Mouse (Mus musculus): ENCODE results near the gene Omg. TPM values are rescaled to one million over a fixed set of nuclear protein-coding genes. Genes with fewer than 3 reads are reported as not detected.

The Omg gene
- total RNA-seq, 2 experiments from 2014 or later = not detected

DNA sequence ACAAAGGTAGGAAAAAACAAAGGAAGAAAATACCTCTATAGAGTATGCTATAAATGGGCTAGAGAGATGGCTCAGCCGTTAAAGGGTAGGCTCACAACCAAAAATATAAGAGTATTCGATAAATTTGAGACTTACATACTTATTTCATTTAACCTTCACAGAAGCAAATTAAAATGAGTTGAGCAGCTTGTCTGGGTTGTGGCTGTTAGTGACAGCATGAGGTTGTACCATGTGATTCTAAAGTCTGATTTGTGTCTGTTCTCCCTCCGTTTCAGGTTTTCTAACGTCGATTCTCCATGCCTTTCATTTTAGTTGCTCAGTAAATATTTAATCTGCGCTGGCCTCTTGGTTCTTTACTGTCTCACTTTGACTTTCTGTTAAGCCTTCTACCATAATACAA is 15.4 kb upstream of the Omg start:
- intact Hi-C loops (cut with DNase I) = no loop called here
- DNase-seq = no peak

DNA sequence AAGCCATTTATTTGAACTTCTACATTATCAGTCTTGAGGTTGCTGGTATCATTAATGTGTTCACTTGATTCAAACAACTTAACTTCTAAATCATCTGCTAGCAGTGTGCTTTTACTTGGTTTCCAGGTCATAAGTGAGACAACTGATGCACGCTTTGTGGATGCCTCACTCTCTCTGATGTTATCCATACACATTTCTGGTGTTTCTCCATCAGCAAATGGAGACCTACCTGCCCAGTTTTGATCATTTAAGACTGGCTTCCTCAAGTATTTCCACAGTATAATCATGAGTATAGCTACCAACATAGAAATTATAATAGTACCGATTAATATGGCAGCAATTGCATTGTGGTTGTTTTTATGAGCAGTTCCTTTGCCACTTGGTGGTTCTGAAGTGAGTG is 11.9 kb upstream of the Omg start:
- DNase-seq = no peak
- intact Hi-C loops (cut with DNase I) = no loop called here

DNA sequence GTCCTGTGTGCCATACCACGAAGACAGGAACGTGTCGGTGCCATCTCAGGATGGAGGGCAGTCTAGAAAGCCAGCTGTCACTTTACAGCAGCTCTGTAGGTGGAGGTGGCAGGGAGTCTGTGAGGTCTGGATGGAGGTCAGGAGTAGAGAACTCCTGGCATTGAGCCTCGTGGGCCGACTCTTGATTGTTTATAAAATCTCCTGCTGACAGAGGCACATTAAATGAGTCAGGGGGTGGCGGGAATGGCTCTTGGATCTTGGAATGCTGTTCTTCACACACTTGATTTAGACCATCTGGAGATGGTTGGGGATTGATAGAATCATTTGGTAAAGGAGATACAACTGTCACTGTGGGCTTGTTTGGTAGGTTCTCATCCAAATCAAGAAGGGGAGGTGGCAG is 11.4 kb upstream of the Omg start:
- intact Hi-C loops (cut with DNase I) = no loop called here

DNA sequence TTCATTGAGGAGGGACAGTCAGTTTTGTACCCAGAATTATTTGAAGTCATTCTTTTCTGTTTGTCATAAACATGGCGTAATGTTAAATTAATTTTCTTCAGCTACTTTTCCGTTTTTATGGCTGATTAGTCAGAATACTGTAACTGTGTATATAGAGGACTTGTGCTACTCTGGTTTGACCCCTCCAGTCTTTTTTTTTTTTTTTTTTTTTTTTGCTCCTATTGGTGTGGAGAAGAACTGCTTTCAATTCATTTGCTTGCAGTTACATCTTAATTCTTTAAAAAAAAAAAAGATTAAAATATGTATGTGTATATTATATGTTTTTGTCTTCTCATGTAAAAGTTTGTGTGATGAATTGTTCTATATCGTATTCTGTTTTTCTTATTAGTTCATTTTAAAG is 8.1 kb upstream of the Omg start:
- intact Hi-C loops (cut with DNase I) = no loop called here
- no peak for DNase-seq

More for the DNA sequence above, 11.4 kb upstream of the Omg start:
- DNase-seq = no peak

DNA sequence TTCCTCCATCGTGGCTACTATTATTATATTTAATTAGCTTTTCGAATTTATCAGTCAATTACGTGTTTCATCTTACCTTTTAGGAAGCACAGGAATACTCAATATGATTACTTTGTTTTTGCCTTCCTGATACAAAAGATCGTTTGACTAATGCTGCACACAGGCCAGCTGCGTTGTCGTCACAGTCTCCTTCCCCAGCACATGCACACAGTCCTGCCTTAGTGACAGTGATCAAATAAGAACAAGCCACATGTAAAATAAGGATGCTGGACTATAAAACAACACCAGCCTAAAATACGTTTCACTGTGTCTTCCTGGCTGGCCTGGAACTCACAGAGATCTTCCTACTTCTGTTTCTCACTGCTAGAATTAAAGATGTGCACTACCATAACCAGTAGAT is 622 bp upstream of the Omg start:
- no peak for DNase-seq
- intact Hi-C loops (cut with DNase I) = no loop called here

DNA sequence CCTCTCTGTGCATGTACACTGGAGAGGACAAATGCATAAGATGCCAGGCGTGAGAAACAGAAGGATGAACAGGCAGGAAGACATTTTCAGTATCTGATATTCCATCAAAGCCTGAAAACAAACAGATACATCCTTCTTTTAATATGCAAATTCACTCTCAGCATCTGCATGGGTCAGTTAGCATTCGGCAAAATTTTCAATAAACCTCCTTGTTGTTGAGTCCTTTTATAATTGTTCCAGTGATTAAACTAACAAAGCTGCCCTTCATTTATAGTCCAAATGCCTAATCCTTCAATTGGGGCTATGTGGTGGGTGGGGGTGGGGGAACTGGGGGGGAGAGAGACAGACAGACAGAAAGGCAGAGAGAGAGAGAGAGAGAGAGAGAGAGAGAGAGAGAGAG is 967 bp downstream of the Omg start:
- DNase-seq = no peak
- intact Hi-C loops (cut with DNase I) = no loop called here

DNA sequence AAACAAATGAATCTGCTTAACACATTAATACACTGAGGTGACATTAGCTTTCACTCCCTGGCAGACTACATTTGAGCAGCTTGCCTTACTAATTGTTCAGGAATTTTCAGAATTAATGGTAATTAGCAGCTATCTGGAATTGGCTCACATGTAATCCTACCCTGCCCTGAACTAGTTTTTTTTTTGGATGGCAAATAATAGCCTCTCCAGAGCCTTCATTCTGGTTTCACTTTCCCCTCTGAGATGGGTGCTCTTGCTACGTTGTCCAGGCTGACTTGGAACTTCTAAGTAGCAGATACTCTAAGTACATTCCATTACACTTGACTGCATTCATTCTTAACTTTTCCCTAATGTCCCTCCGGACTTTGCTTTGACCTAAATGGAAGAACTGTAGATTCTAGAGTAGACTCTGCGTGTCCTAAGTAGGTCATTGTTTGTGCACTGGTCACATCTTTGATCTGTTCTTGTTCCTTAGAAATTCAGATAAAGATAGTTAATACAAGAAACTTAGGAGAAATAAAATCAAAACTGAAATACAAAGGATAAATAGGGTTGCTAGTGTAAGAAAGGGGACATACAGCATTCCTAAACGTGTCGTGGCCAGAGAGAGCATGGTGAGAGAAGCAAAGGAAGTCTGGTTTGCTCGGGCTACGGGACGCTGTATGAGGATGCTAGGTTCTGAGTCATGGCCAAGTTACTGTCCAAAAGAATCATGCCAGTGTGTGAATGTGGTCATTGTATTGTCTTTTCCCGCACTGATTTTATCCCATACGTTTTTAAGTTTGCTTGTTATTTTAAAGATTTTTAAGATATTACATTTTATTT is 8.7 kb downstream of the Omg start:
- intact Hi-C loops (cut with DNase I) = no loop called here
- DNase-seq = no peak

DNA sequence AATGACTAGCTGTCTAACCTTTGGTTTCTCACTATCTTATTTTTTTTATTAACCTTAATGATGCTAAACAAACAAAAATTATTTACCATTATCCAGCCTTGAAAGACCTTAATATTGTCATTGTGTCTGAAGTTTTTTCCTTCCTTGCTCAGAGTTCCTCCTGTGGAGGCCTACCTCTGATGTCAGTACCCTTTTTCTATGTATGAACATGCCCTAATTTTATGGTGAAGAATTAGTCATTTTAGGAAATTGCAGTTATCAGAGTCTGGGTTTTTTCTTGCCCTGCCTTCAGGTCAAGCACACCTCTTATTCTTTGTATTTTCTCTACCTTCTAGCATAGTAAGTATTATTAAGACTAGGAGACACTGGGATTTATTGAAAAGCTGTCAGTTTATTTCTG is 19.2 kb downstream of the Omg start:
- no peak for DNase-seq
- intact Hi-C loops (cut with DNase I) = no loop called here

DNA sequence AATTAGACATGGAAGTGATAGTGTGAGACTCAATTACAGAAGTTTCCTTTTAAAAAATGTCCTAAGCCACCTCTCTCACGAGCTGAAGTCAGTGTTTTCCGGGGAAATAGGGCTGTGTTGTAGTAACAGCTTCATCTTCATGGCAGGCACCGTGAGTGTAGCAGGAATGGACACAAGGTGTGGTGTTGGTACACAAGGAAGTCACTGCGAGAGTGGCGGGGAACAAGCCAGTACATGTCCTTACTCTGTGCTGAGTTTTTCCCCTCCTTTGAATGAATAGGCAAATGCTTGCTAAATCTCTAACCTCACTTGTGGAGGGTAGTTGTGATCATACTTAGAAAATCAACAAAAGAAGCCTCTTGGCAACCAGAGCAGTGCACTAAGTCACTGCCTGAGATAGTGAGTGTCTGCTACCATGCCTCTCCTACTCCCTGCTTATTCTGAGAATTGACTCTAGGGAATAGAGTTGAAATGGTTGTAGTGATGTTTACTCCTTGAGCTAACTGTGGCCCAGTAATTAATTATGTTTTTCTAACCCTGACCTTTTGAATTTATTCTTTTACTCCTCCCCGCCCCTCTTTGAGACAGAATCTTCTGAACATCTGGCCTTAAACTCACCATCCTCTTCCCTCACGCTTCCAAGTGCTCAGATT is 19.9 kb downstream of the Omg start:
- no peak for DNase-seq
- intact Hi-C loops (cut with DNase I) = no loop called here

DNA sequence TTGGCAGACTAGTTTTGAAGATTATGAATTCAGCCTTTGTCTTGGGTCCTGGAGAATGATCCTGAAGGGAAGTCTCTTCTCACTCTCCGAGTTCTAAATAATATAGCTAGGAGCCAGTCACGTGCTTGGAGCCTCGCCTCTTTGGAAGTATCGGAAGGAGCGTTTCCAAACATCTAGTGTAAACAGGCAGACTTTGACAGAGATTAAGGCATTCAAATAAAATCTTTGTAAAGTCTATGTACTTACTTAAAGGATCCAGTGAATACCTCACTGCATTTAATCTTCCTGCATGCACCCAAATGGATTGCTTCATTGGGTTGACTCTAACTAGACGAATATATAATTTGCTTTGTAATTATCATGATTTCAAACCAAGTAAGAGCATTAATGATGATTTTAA is 20.5 kb downstream of the Omg start:
- intact Hi-C loops (cut with DNase I) = no loop called here

DNA sequence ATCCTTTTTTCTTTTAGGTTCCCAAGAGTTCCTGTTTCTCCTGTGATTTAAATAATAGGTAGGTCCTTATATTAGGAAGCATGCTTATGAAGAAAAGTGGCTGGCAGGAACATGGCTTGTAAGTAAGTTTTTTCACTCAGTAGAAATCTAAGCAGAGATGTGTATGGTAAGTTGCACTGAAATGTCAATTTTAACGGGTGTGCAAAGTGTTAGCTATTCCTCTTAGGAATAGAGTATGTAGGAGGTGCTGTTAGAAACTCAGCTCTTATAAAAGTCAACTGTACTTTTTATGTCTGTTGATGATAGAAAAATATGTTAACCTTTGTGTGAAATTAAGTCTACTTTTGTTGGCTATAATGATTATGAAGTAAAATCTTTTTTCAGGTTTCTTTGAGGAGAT is 35.8 kb downstream of the Omg start:
- no peak for DNase-seq
- intact Hi-C loops (cut with DNase I) = no loop called here

More for the DNA sequence above, 20.5 kb downstream of the Omg start:
- no peak for DNase-seq

DNA sequence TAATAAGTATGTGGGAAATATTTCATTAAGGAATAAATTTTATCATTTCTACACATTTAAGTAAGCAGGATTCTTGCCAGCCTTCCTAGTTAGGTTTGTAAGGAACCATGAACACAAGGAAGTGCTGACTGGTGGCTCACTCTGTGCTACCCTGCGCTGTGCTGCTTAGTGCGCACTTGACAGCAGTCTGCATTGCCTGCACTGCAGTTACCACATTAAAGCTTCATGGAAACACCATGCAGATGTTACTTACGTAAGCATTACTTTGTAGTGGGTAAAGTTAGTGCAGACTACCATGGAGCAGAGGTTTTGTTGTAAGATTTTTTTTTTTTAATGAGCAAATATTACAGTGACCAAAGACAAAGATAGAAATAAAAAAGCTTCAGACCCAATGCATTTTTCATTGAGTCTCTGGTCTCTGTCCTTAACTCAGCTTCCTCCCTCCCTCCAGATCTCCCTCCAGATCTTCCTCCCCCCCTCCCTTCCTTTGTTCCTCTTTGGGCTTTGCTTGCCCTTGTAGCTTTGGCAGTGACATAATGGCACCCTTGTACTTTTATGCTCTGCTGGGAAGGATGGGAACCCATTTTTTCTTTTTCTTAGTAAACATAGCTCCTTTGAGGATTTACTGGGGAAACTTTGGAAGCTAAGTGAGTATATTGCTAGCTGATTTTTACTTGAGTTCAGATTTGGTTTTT is 43.0 kb downstream of the Omg start:
- DNase-seq = no peak
- intact Hi-C loops (cut with DNase I) = no loop called here

DNA sequence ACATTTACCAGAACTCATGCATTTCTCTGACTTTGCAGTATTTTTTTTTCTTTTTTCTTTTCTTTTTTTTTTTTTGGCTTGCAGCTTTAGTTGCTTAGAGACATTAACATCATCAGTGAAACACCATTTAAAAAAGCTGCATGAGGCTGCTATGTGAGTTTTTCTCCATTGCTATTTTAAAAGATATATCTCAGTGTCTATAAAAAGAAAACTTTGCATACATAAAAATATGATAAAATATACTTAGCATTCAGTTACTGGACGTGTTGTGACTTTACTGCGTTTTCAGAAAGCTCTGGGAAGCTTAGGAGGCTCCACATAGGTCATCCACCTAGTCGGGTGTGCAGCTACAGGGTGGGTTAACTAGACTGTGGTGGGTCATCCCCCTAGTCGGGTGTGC is 44.0 kb downstream of the Omg start:
- intact Hi-C loops (cut with DNase I) = no loop called here
- DNase-seq = no peak

DNA sequence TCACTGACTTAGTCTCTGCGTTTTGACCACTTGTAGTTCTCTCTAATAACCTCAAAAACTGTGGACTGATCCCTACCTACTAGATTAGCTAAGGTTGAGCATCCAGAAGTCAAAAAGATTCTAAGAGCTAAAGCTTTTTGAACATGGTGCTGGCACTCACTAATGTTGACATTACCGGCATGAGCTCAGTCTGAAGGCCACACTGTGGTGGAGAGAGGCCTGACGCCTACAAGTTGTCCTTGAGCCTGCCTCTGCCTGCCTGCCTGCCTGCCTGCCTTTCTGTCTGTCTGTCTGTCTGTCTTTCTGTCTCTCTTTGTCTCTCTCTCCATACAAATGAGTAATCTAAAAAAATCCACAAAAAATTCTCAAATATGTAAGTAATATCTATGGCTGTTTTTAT is 46.0 kb downstream of the Omg start:
- no peak for DNase-seq
- intact Hi-C loops (cut with DNase I) = no loop called here

DNA sequence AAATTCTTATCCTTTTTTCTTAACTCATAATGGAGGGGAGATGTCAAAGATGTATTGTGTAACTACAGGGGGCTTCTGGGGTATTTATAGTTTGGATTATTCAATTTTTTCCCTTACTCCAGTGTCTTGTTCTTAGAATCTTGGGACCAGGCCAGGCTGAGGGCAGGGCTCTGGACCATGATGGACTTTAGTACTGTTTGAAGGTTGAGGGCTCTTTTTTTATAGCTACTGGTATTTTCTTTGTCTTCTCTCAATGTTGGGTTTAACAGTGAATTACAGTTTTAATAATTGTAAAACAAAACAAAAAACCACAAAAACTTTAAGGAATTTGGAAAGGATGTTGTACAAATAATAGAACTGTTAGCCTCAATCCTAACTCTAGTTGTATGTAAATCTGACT is 50.9 kb downstream of the Omg start:
- intact Hi-C loops (cut with DNase I) = no loop called here

More for the DNA sequence above, 50.9 kb downstream of the Omg start:
- DNase-seq = no peak

Other genes with a start within 250 kb of the Omg start
- gene Wsb1, start 249.4 kb downstream of the Omg start, total RNA-seq (2021) = 10 to 100 TPM; 25.3 to 27.7 TPM
- gene Gm9964, start 207.2 kb downstream of the Omg start, total RNA-seq (2021) = not detected
- gene Nf1, start 164.4 kb downstream of the Omg start, total RNA-seq (2021) = 10 to 100 TPM; 30.9 to 31.6 TPM
- gene Evi2b, start 19.7 kb upstream of the Omg start, total RNA-seq (2021) = 1 to 10 TPM; 1.1 to 1.2 TPM
- under 1 TPM in 1 of 2 experiments, not detected in 1; 0.15 TPM for gene Evi2, start 26.5 kb upstream of the Omg start, total RNA-seq (2021)
- 1 to 10 TPM; 1.1 to 2.1 TPM for gene Evi2a, start 26.5 kb upstream of the Omg start, total RNA-seq (2021)
- gene Rab11fip4, start 87.1 kb upstream of the Omg start, total RNA-seq (2021) = 1 to 10 TPM in 1 of 2 experiments, under 1 TPM in 1; 0.17 to 1.3 TPM

Measured in heart, postnatal 14 days (tissue).